Mouse (Mus musculus) liver, postnatal 0 days (tissue): Measurements from ENCODE around the gene Haus4. TPM values are rescaled to one million over a fixed set of nuclear protein-coding genes. Genes with fewer than 3 reads are reported as not detected.

Source experiments
- ATAC-seq: fragments of 200-750 bp; cut with Nextera tagmentation; 2 replicates; pipeline ENCODE4 v1.8.0; 2017; ENCODE audit warnings: mild to moderate bottlenecking, moderate library complexity
- DNase-seq: peaks from one replicate; pipeline ENCODE4 v3.0.0-alpha.2; 2016
- H3K27ac ChIP-seq: fragments of 300-500 bp; sonication (generic); 2 replicates; pipeline ENCODE4 v1.5.1; 2014; ENCODE audit warnings: antibody characterized with exemption, moderate library complexity, mild to moderate bottlenecking, low read depth
- H3K27me3 ChIP-seq: fragments of 300-500 bp; sonication (generic); 2 replicates; pipeline ENCODE4 v1.6.1; 2014; ENCODE audit warnings: low read length, control low read depth, mixed read lengths; ENCODE audit not compliant: insufficient read depth
- H3K36me3 ChIP-seq: fragments of 300-500 bp; sonication (generic); replicated peaks from 2 replicates; pipeline ENCODE4 v1.6.1; 2014; ENCODE audit warnings: mild to moderate bottlenecking, control low read depth, low read length, moderate library complexity, mixed read lengths; ENCODE audit not compliant: insufficient read depth
- H3K4me1 ChIP-seq: fragments of 300-500 bp; sonication (generic); 2 replicates; pipeline ENCODE4 v1.6.1; 2014; ENCODE audit warnings: antibody characterized with exemption, mild to moderate bottlenecking, control low read depth; ENCODE audit not compliant: insufficient read depth
- H3K4me2 ChIP-seq: fragments of 300-500 bp; sonication (generic); 2 replicates; pipeline ENCODE4 v1.6.1; 2014; ENCODE audit warnings: low read depth, mild to moderate bottlenecking, low read length, moderate library complexity, mixed read lengths
- H3K4me3 ChIP-seq: fragments of 300-500 bp; sonication (generic); 2 replicates; pipeline ENCODE4 v1.5.1; 2014; ENCODE audit warnings: low read depth, low read length
- H3K9ac ChIP-seq: fragments of 300-500 bp; sonication (generic); replicated peaks from 2 replicates; pipeline ENCODE4 v1.6.1; 2014; ENCODE audit warnings: mild to moderate bottlenecking, moderate library complexity
- H3K9me3 ChIP-seq: fragments of 300-500 bp; sonication (generic); 2 replicates; pipeline ENCODE4 v1.6.1; 2016; ENCODE audit warnings: mild to moderate bottlenecking, control low read depth, low read length, mixed read lengths
- CTCF ChIP-seq: sonication (generic); IDR thresholded peaks from 2 replicates; pipeline ENCODE4 v1.5.1; 2016; ENCODE audit warnings: antibody characterized with exemption, low read depth
- EP300 ChIP-seq: IDR thresholded peaks from 2 replicates; pipeline ENCODE4 v1.6.1; 2016; ENCODE audit warnings: antibody characterized with exemption, low read depth, mild to moderate bottlenecking
- WGBS: fragments of 180-500 bp; shearing (Covaris S2); extraction: QIAGEN DNeasy Blood & Tissue Kit; methylation state at CpG from one replicate; pipeline ENCODE4 v1.1.7; 2014; ENCODE audit not compliant: insufficient replicate concordance; 5-methylcytosine and 5-hydroxymethylcytosine counted together
- polyA plus RNA-seq: library from polyadenylated mRNA; unstranded; fragments of >200 nt; fragmentation: Nextera tagmentation; extraction: Ambion mirVana; gene quantifications from 2 replicates; pipeline ENCODE4 v1.2.1, GENCODE M21; 2015

Gene Haus4
- polyA plus RNA-seq, 1 experiment from 2014 or later = 35.1 TPM

DNA sequence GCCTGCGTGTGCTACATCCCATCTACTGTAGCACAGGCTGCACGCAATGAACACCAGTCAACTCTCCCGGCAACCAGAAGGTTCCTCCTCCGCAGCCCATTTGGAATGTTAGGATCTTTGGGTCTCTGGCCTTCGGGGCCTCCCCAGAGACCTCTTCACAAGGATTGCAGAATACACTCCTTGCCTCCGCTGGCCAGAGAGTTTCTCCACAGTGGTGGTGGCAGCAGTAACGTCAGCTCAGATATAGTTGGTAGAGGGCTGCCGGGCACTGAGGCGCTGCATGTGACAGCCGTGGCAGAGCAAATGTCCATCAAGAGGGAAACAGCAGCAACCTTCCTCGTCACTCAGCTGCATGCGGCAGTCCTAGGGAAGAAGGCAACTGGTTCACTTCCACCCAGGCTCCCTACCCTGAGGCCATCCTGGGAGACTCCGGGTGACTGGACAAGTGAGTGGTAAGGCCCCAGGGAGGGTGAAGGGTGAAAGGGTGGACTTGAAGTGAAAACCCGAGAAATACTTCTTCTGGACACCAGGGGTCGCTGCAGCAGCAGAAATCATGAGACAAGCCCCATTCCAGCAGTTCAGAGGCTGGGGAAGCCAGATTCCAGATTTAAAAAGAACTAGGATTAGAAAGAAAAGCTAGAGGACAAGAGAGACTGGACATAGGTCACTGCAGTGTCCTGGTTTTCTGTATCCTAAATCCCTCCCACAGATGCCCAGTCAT is 14.4 kb upstream of the Haus4 start:
- 66% methylated on average over 15 of the region's 15 CpGs for WGBS
- TF ChIP-seq CTCF = peak; percentile 89
- TF ChIP-seq EP300 = no peak
- peaks cover 6% of the 10 kb centered on the region for H3K36me3 ChIP-seq
- DNase-seq (peak; percentile 82), ATAC-seq (peak; percentile 47; the same call in 1 of the 2 replicates)
- no peak overlapping the region for H3K27ac ChIP-seq
- H3K4me1 ChIP-seq = peaks cover 22% of the 10 kb centered on the region
- no peak overlapping the region for H3K4me2 ChIP-seq
- no peak overlapping the region for H3K9ac ChIP-seq
- H3K27me3 ChIP-seq = no peaks in the 10 kb centered on the region
- H3K4me3 ChIP-seq = no peak overlapping the region
- no peaks in the 10 kb centered on the region for H3K9me3 ChIP-seq

DNA sequence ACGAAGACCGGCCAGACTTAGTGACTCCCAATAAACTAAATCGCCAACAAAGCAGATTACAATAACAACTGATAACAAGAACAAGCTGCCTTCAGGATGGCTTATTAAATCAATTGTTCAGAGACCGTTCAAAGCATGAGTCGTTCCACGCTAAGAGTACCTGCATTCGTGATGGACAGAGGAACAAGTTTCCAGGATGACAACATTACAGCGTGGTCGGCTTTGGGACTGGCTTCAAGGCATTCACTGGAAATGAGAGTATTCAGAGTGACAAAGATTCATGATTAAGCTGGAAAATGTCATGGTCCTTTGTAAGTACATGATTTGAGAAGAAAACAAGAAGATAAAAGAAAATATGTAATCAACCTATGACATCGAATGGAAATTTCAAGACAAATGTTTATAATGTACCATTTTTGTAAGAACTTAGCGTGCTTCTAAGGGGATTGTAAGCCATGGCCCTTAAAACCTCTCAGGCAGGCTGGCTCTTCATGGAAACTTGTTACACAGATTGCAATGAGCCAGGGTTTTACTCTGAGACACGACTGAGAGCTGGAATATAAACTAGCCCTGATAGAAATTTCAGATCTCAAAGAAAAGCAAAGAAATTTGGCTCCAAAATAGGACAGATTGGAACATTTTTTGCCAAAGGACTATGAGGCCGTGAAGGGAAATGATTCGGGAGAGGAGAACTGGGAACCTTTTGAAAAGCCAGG is 6.3 kb upstream of the Haus4 start:
- Histone ChIP-seq H3K9me3 (no peaks in the 10 kb centered on the region), H3K4me1 (no peaks in the 10 kb centered on the region), H3K4me2 (no peak overlapping the region), H3K4me3 (no peak overlapping the region), H3K27ac (no peak overlapping the region), H3K27me3 (no peaks in the 10 kb centered on the region), H3K9ac (no peak overlapping the region), H3K36me3 (no peaks in the 10 kb centered on the region)
- no peak for ATAC-seq
- WGBS = 79% methylated on average over 14 of the region's 14 CpGs
- no peak for DNase-seq
- TF ChIP-seq CTCF = no peak
- no peak for TF ChIP-seq EP300

DNA sequence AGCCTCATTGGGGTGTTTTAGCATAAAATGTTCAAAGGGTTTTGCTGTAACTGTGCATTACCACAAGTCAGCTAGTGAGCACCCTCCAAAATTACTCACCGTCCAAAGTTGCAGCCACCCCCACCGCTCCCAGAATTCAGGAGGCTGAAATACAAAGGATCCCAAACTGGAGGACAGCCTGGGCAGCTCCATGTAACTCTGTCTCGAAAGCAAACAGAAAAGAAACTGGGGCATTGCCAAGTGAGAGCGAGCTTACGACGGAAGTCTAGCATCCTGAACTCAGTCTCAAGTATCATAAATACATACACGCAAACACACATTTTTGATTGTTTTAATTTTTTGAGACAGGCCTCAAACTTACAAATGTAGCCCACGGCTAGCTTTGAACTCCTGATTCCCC is 2.9 kb upstream of the Haus4 start:
- 82% methylated on average over 8 of the region's 8 CpGs for whole genome bisulfite sequencing
- H3K36me3 ChIP-seq = no peaks in the 10 kb centered on the region
- DNase-seq (no peak), ATAC-seq (no peak)
- no peak overlapping the region for H3K4me3 ChIP-seq
- H3K9ac ChIP-seq = no peak overlapping the region
- H3K9me3 ChIP-seq = no peaks in the 10 kb centered on the region
- no peak overlapping the region for H3K27ac ChIP-seq
- no peak overlapping the region for H3K4me2 ChIP-seq
- peaks cover 11% of the 10 kb centered on the region for H3K4me1 ChIP-seq
- TF ChIP-seq CTCF = no peak
- TF ChIP-seq EP300 = no peak
- H3K27me3 ChIP-seq = no peaks in the 10 kb centered on the region

DNA sequence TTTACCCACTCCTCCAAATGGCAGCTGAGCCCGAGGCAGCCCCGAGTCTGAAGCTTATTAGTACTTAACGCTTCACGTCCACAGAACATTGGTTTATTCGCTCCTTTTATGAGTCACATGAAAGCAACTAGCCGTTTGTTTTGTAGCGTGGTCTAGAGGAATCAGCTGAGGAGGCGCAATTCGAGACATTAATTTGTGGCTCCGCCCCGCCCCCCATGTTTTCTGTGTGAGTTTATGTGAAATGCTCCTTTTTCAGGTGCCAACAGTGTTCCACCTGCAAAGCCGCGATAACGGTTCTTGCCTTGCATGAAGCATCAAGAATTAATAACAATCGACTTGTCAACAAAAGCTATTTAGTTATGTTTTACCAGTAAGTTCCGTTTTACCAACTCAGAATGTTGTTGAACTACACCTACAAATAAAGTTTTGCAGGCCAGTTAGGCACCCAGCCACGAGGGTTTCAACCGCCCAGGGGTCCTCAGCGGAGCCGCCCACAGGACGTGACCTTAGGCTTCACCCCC is 902 bp downstream of the Haus4 start:
- H3K36me3 ChIP-seq = peaks cover 18% of the 10 kb centered on the region
- 2% methylated on average over 21 of the region's 21 CpGs for WGBS
- no peaks in the 10 kb centered on the region for H3K27me3 ChIP-seq
- peak overlapping the region; percentile 68 for H3K4me3 ChIP-seq
- H3K27ac ChIP-seq = peak overlapping the region; percentile 96
- peaks cover 11% of the 10 kb centered on the region for H3K4me1 ChIP-seq
- no peak for TF ChIP-seq CTCF
- no peak for TF ChIP-seq EP300
- ATAC-seq (no peak), DNase-seq (peak; percentile 64)
- H3K9ac ChIP-seq = peak overlapping the region; percentile 79
- H3K9me3 ChIP-seq = no peaks in the 10 kb centered on the region
- H3K4me2 ChIP-seq = peak overlapping the region; percentile 91

DNA sequence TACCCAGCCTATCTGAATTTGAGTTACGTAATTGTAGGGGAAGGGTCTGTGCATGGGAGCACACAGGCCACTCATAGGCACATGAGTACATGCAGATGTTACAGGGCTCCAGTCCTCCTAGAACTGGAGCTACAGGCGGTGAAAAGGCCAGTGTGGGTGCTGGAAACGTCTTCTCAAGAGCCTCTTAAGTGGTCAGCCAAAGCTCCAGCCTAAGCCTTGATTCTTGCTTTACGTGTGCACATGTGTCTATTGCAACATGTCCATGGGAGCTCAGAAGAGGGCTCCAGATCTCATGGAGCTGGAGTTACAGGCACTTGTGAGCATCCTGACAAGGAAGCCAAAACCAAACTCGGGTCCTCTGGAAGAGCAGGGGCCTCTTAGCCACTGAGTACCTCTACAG is 9.7 kb downstream of the Haus4 start:
- Histone ChIP-seq H3K4me2 (no peak overlapping the region), H3K9me3 (no peaks in the 10 kb centered on the region), H3K4me3 (no peak overlapping the region), H3K9ac (no peak overlapping the region), H3K36me3 (peaks cover 60% of the 10 kb centered on the region), H3K27me3 (no peaks in the 10 kb centered on the region), H3K4me1 (no peaks in the 10 kb centered on the region), H3K27ac (no peak overlapping the region)
- no peak for TF ChIP-seq CTCF
- no peak for TF ChIP-seq EP300
- ATAC-seq (no peak), DNase-seq (no peak)
- 86% methylated on average over 5 of the region's 5 CpGs for WGBS

DNA sequence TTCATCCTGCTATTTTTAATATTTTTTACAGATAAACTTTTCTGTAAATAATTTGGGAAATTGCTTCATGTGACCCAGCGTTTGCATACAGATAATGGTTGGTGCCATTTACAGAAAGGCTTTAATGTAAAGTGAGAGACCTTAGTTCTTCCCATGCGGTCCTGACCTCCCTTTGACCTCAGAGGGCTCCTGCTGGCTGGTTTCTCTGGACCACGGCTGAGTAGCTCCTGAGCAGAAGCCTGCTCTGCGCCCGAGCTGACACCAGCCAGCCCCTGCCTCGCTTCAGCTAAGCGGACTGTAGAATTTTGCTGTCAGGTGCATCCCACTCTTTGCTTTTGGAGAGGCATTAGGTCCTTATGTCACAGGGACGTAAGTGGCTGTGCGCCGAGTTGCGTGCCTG is 13.6 kb downstream of the Haus4 start:
- WGBS = 87% methylated on average over 11 of the region's 11 CpGs
- Histone ChIP-seq H3K4me1 (no peaks in the 10 kb centered on the region), H3K4me2 (no peak overlapping the region), H3K27ac (no peak overlapping the region), H3K9me3 (no peaks in the 10 kb centered on the region), H3K9ac (no peak overlapping the region), H3K4me3 (no peak overlapping the region), H3K27me3 (no peaks in the 10 kb centered on the region), H3K36me3 (peaks cover 26% of the 10 kb centered on the region)
- no peak for ATAC-seq
- no peak for TF ChIP-seq CTCF
- TF ChIP-seq EP300 = no peak
- DNase-seq = no peak
